Mouse (Mus musculus) right cerebral cortex, adult 18-20 months (tissue): Measurements from ENCODE around the gene Ofd1.

Experiments
- DNase-seq: peaks from one replicate; pipeline ENCODE4 v3.0.0; 2022; ENCODE audit warnings: mixed read lengths

Gene Ofd1

GRCm38 (mm10) chrX:166440616-166441063 is at the start of gene Ofd1:
Gene Ofd1 (minus strand): TSS chrX:166440704.
- peak; percentile 88 for DNase-seq

- DNase-seq, result peak; percentile 88
Observed at GRCm38 (mm10) chrX:166479365-166479983, 39.0 kb upstream of the Ofd1 start, which contains the start of gene Rab9. Gene Rab9 (minus strand): TSS chrX:166479867.

GRCm38 (mm10) chrX:166478631-166479364 is 38.3 kb upstream of the Ofd1 start:
- no peak for DNase-seq

GRCm38 (mm10) chrX:166477393-166477792 is 36.9 kb upstream of the Ofd1 start:
- no peak for DNase-seq

GRCm38 (mm10) chrX:166472612-166473011 is 32.1 kb upstream of the Ofd1 start:
- no peak for DNase-seq

GRCm38 (mm10) chrX:166468321-166468720 is 27.8 kb upstream of the Ofd1 start:
- no peak for DNase-seq

- DNase-seq, result no peak
Observed at GRCm38 (mm10) chrX:166455525-166455924, 15.0 kb upstream of the Ofd1 start.

GRCm38 (mm10) chrX:166454331-166454730 is 13.8 kb upstream of the Ofd1 start:
- no peak for DNase-seq

- DNase-seq, result no peak
Observed at GRCm38 (mm10) chrX:166453532-166453931, 13.0 kb upstream of the Ofd1 start.

- no peak for DNase-seq
Observed at GRCm38 (mm10) chrX:166444552-166444951, 4.0 kb upstream of the Ofd1 start.

- DNase-seq, result peak; percentile 5
Observed at GRCm38 (mm10) chrX:166440036-166440615, 378 bp downstream of the Ofd1 start, which contains the start of gene Trappc2. Gene Trappc2 (plus strand): TSS chrX:166440574.

GRCm38 (mm10) chrX:166434812-166435211 is 5.7 kb downstream of the Ofd1 start:
- DNase-seq, result no peak

- no peak for DNase-seq
Observed at GRCm38 (mm10) chrX:166416196-166416595, 24.3 kb downstream of the Ofd1 start.

- DNase-seq, result no peak
Observed at GRCm38 (mm10) chrX:166407865-166408264, 32.6 kb downstream of the Ofd1 start.

- no peak for DNase-seq
Observed at GRCm38 (mm10) chrX:166393753-166394152, 46.8 kb downstream of the Ofd1 start.

GRCm38 (mm10) chrX:166386656-166387055 is 53.8 kb downstream of the Ofd1 start:
- no peak for DNase-seq

- no peak for DNase-seq
Observed at GRCm38 (mm10) chrX:166384935-166385334, 55.6 kb downstream of the Ofd1 start.

- DNase-seq, result no peak
Observed at GRCm38 (mm10) chrX:166383606-166384005, 56.9 kb downstream of the Ofd1 start.

- no peak for DNase-seq
Observed at GRCm38 (mm10) chrX:166378652-166379051, 61.9 kb downstream of the Ofd1 start.

- DNase-seq, result no peak
Observed at GRCm38 (mm10) chrX:166376681-166377328, 63.7 kb downstream of the Ofd1 start.

- DNase-seq, result peak; percentile 20
Observed at GRCm38 (mm10) chrX:166365458-166366213, 74.9 kb downstream of the Ofd1 start.

GRCm38 (mm10) chrX:166360455-166360854 is 80.0 kb downstream of the Ofd1 start:
- DNase-seq, result peak; percentile 83
